Comparison of ENCODE assay signal across 18 mouse cellular contexts in genomic region chr13:59146616-59147015, GRCm38 (mm10).
DNase-seq lines count a peak whose midpoint lies in the region; ATAC-seq and TF ChIP-seq lines count a peak whose summit lies in the region.
"Had no signal": no experiment of that assay in that cellular context is flagged by ENCODE, and none has a peak within 500 bp of the region (broad histone marks: within the 10 kb centered on the region; RNA-seq: fewer than 3 reads in every experiment).

No protein-coding gene starts in this region.

- no peak overlapping the region for H3K4me3 ChIP-seq in layer of hippocampus, adult 2 months
- no peak overlapping the region for H3K4me3 ChIP-seq in forebrain, embryonic 13.5 days
- H3K4me3 ChIP-seq in hindbrain, embryonic 12.5 days: no peak overlapping the region
- no peak overlapping the region for H3K4me3 ChIP-seq in midbrain, embryonic 15.5 days
- H3K4me3 ChIP-seq: embryonic facial prominence, embryonic 12.5 days; heart, embryonic 15.5 days; neural tube, embryonic 12.5 days had no signal

- no peak for DNase-seq in layer of hippocampus, adult 2 months (ENCODE audit: low spot score in 2 of 2)
- DNase-seq in layer of hippocampus, postnatal 10 days (ENCODE audit: low spot score in 2 of 2): no peak
- no peak for DNase-seq in gastrocnemius, postnatal 36 days
- no peak for DNase-seq in cerebellum, adult 11-12 months
- DNase-seq: adrenal gland, postnatal 10 days; B cell, adult 2 months; cerebellum, adult 11 months; kidney, adult 9 months; kidney, postnatal 4 days; lung, adult 18-20 months; thymus, postnatal 36 days had no signal

- no peak overlapping the region for H3K4me2 ChIP-seq in forebrain, embryonic 13.5 days
- no peak overlapping the region for H3K4me2 ChIP-seq in hindbrain, embryonic 12.5 days (replicated peaks)
- no peak overlapping the region for H3K4me2 ChIP-seq in midbrain, embryonic 15.5 days
- H3K4me2 ChIP-seq: embryonic facial prominence, embryonic 12.5 days; heart, embryonic 15.5 days had no signal

- no peak for TF ChIP-seq CTCF in layer of hippocampus, adult 2 months (conservative IDR thresholded peaks at IDR 0.05)

- no peaks in the 10 kb centered on the region for H3K27me3 ChIP-seq in forebrain, embryonic 13.5 days
- no peaks in the 10 kb centered on the region for H3K27me3 ChIP-seq in hindbrain, embryonic 12.5 days
- no peaks in the 10 kb centered on the region for H3K27me3 ChIP-seq in midbrain, embryonic 15.5 days (replicated peaks)
- H3K27me3 ChIP-seq: embryonic facial prominence, embryonic 12.5 days; heart, embryonic 15.5 days; neural tube, embryonic 12.5 days had no signal

- ATAC-seq in forebrain, embryonic 13.5 days: no peak
- ATAC-seq in hindbrain, embryonic 12.5 days (ENCODE audit: low FRiP score): no peak
- no peak for ATAC-seq in midbrain, embryonic 15.5 days (replicated peaks)

- no peaks in the 10 kb centered on the region for H3K36me3 ChIP-seq in forebrain, embryonic 13.5 days (ENCODE audit: poor library complexity, severe bottlenecking)
- no peaks in the 10 kb centered on the region for H3K36me3 ChIP-seq in hindbrain, embryonic 12.5 days
- H3K36me3 ChIP-seq in midbrain, embryonic 15.5 days (replicated peaks): no peaks in the 10 kb centered on the region
- H3K36me3 ChIP-seq: embryonic facial prominence, embryonic 12.5 days; heart, embryonic 15.5 days; neural tube, embryonic 12.5 days had no signal

- intact Hi-C loops in gastrocnemius, postnatal 36 days (cut with DNase I): no loop called here

- H3K27ac ChIP-seq in layer of hippocampus, adult 2 months: peak overlapping the region; percentile 96
- peak overlapping the region; percentile 95 for H3K27ac ChIP-seq in forebrain, embryonic 13.5 days
- peak overlapping the region; percentile 84; the same call in 1 of the 2 replicates for H3K27ac ChIP-seq in hindbrain, embryonic 12.5 days
- peak overlapping the region; percentile 87 for H3K27ac ChIP-seq in midbrain, embryonic 15.5 days
- H3K27ac ChIP-seq: embryonic facial prominence, embryonic 12.5 days; heart, embryonic 15.5 days; neural tube, embryonic 12.5 days; stomach, postnatal 0 days had no signal

- no peak overlapping the region for H3K9ac ChIP-seq in forebrain, embryonic 13.5 days
- no peak overlapping the region for H3K9ac ChIP-seq in hindbrain, embryonic 12.5 days
- no peak overlapping the region for H3K9ac ChIP-seq in midbrain, embryonic 15.5 days
- H3K9ac ChIP-seq: embryonic facial prominence, embryonic 12.5 days; heart, embryonic 15.5 days; neural tube, embryonic 12.5 days had no signal

- WGBS in forebrain, embryonic 13.5 days: 90% methylated on average over 7 of the region's 7 CpGs
- WGBS in hindbrain, embryonic 12.5 days: 82% methylated on average over 7 of the region's 7 CpGs
- WGBS in midbrain, embryonic 15.5 days: 83% methylated on average over 7 of the region's 7 CpGs

- peaks cover 58% of the 10 kb centered on the region for H3K4me1 ChIP-seq in forebrain, embryonic 13.5 days
- peaks cover 37% of the 10 kb centered on the region for H3K4me1 ChIP-seq in hindbrain, embryonic 12.5 days
- H3K4me1 ChIP-seq in midbrain, embryonic 15.5 days: peaks cover 39% of the 10 kb centered on the region
- H3K4me1 ChIP-seq: embryonic facial prominence, embryonic 12.5 days; heart, embryonic 15.5 days had no signal

- H3K9me3 ChIP-seq in forebrain, embryonic 13.5 days (replicated peaks): 0 out of 2 replicates have a peak, but pooled peaks cover 3% of the 10 kb centered on the region
- no peaks in the 10 kb centered on the region for H3K9me3 ChIP-seq in hindbrain, embryonic 12.5 days (replicated peaks)
- H3K9me3 ChIP-seq in midbrain, embryonic 15.5 days: no peaks in the 10 kb centered on the region
- H3K9me3 ChIP-seq: embryonic facial prominence, embryonic 12.5 days; heart, embryonic 15.5 days; neural tube, embryonic 12.5 days had no signal
